Mouse (Mus musculus) central nervous system, embryonic 11.5 days (tissue): ENCODE data around the gene Brdt. TPM values are rescaled to one million over a fixed set of nuclear protein-coding genes. Genes with fewer than 3 reads are reported as not detected.

Experiments
- polyA plus RNA-seq: library from polyadenylated mRNA; depleted of rRNA; stranded (reverse); fragments of >200 nt; gene quantifications from 2 replicates; pipeline ENCODE4 v1.2.3, GENCODE M21; 2012; rRNA removed

The Brdt gene
- polyA plus RNA-seq, result 0.89 and 2.7 TPM in 2 replicates

GRCm38 (mm10) chr5:107330916-107331421 is at the start of gene Brdt:
TSS of gene Brdt (plus strand) at chr5:107331159.

DNA sequence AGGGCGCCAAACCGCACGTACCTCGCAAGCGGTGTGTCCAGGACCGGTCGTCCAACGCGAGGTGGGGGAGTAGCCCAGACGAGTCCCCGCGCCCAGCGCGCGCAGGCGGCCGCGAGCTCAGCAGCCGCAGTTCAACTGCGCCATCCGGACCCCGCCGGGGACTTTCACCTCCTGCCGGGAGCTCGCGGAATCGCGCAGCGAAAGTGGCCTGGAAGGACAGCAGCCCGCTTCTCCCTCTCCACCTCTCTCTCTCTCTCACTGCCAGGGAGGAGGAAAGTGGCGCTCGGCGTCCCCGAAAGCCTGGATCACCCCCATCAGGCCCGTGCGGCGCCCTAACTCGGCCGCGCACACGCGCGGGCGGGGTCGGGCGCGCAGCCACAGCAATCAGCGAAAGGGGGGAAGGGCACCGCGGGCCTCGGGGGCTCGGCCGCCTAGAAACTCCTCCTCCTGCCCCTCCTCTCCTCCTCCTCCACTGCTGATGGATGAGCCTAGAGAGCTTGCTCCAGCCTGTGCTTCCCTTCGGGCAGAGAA is 41.7 kb upstream of the Brdt start, which contains the start of gene Tgfbr3:
Gene Tgfbr3, minus strand, starts transcription at position 396 of the 531 bp plus-strand sequence.

GRCm38 (mm10) chr5:107402436-107402835 is 71.5 kb downstream of the Brdt start, which contains the start of gene Ephx4:
TSS of gene Ephx4 (plus strand) at chr5:107402736.

GRCm38 (mm10) chr5:107431249-107431648 is 100.3 kb downstream of the Brdt start, which contains the start of gene Lpcat2b:
TSS of gene Lpcat2b (plus strand) at chr5:107431549.

Other genes with a start within 250 kb of the Brdt start
- 7.2 and 9.4 TPM in 2 replicates for gene Tgfbr3, start 41.5 kb upstream of the Brdt start, polyA plus RNA-seq
- 0.59 and 0.81 TPM in 2 replicates for gene Ephx4, start 71.6 kb downstream of the Brdt start, polyA plus RNA-seq
- not detected in 2 replicates for gene Lpcat2b, start 100.4 kb downstream of the Brdt start, polyA plus RNA-seq
- 8.0 and 9.6 TPM in 2 replicates for gene Btbd8, start 106.8 kb downstream of the Brdt start, polyA plus RNA-seq
- gene Gm42669, start 176.5 kb downstream of the Brdt start, polyA plus RNA-seq, result 0.10 and 0.14 TPM in 2 replicates
- 0.01 and 0.04 TPM in 2 replicates for gene 1700028K03Rik, start 203.6 kb downstream of the Brdt start, polyA plus RNA-seq